Mouse (Mus musculus): ENCODE measurements at regions not wholly inside any gene's neighbourhood (a gene's known extent, or its start where the extent isn't known, plus 50 kb on each side); places are given as distances from the start of the nearest gene placed in this dataset.

GRCm38 (mm10) chr9:84296456-84296855 lies 371.5 kb downstream of the Bckdhb start:
- no peak for DNase-seq

- DNase-seq = no peak
Measured at GRCm38 (mm10) chr9:84304398-84304797, 379.5 kb downstream of the Bckdhb start.

- DNase-seq = no peak
Measured at GRCm38 (mm10) chr9:84318811-84319210, 393.9 kb downstream of the Bckdhb start.

GRCm38 (mm10) chr9:84319338-84319737 lies 394.4 kb downstream of the Bckdhb start:
- no peak for DNase-seq

GRCm38 (mm10) chr9:84323145-84323544 lies 398.2 kb downstream of the Bckdhb start:
- no peak for DNase-seq

GRCm38 (mm10) chr9:84331083-84331602 lies 406.2 kb downstream of the Bckdhb start:
- no peak for DNase-seq

GRCm38 (mm10) chr9:84343435-84344095 lies 418.6 kb downstream of the Bckdhb start:
- peak; percentile 6 to 52 for DNase-seq

- DNase-seq = no peak
Measured at GRCm38 (mm10) chr9:84350223-84350622, 425.3 kb downstream of the Bckdhb start.

GRCm38 (mm10) chr9:84354409-84354808 lies 429.5 kb downstream of the Bckdhb start:
- no peak for DNase-seq

GRCm38 (mm10) chr9:84356167-84356566 lies 431.2 kb downstream of the Bckdhb start:
- DNase-seq = no peak

GRCm38 (mm10) chr9:84359879-84360278 lies 434.9 kb downstream of the Bckdhb start:
- DNase-seq = no peak

- no peak for DNase-seq
Measured at GRCm38 (mm10) chr9:84360484-84360883, 435.5 kb downstream of the Bckdhb start.

GRCm38 (mm10) chr9:84363478-84363877 lies 438.5 kb downstream of the Bckdhb start:
- DNase-seq = no peak

GRCm38 (mm10) chr9:84369200-84369599 lies 444.3 kb downstream of the Bckdhb start:
- DNase-seq = no peak

GRCm38 (mm10) chr9:84370260-84370659 lies 445.3 kb downstream of the Bckdhb start:
- DNase-seq = no peak

- DNase-seq = no peak
Measured at GRCm38 (mm10) chr9:84375746-84376145, 450.8 kb downstream of the Bckdhb start.

GRCm38 (mm10) chr9:84376621-84377020 lies 451.7 kb downstream of the Bckdhb start:
- no peak for DNase-seq

GRCm38 (mm10) chr9:84381942-84382341 lies 457.0 kb downstream of the Bckdhb start:
- DNase-seq = no peak

GRCm38 (mm10) chr9:84389831-84390230 lies 464.9 kb downstream of the Bckdhb start:
- DNase-seq = no peak

- DNase-seq = no peak
Measured at GRCm38 (mm10) chr9:84394536-84395314, 469.8 kb downstream of the Bckdhb start.

- no peak for DNase-seq
Measured at GRCm38 (mm10) chr9:84399481-84399880, 474.5 kb downstream of the Bckdhb start.

GRCm38 (mm10) chr9:84408260-84409203 lies 483.6 kb downstream of the Bckdhb start:
- DNase-seq = no peak
